Mouse (Mus musculus) limb, embryonic 14.5 days (tissue): ENCODE measurements around the gene Anxa6. TPM values are rescaled to one million over a fixed set of nuclear protein-coding genes. Genes with fewer than 3 reads are reported as not detected.

Experiments
- ATAC-seq: fragments of 200-750 bp; cut with Nextera tagmentation; 2 replicates; pipeline ENCODE4 v1.8.0; 2017; ENCODE audit warnings: low read depth, moderate number of reproducible peaks, moderate TSS enrichment; ENCODE audit not compliant: low FRiP score
- DNase-seq: peaks from one replicate; pipeline ENCODE4 v3.0.0-alpha.2; 2015; ENCODE audit warnings: low spot score
- H3K27ac ChIP-seq: fragments of 300-500 bp; sonication (generic); replicated peaks from 2 replicates; pipeline ENCODE4 v1.5.1; 2014; ENCODE audit warnings: low read depth, mild to moderate bottlenecking, low read length, moderate library complexity, mixed read lengths
- H3K27me3 ChIP-seq: fragments of 300-500 bp; sonication (generic); 2 replicates; pipeline ENCODE4 v1.6.1; 2014; ENCODE audit warnings: low read length, mixed read lengths; ENCODE audit not compliant: control insufficient read depth, insufficient read depth
- H3K36me3 ChIP-seq: fragments of 300-500 bp; sonication (generic); 2 replicates; pipeline ENCODE4 v1.6.1; 2014; ENCODE audit warnings: mild to moderate bottlenecking, low read length, moderate library complexity, mixed read lengths; ENCODE audit not compliant: control insufficient read depth, insufficient read depth
- H3K4me1 ChIP-seq: fragments of 300-500 bp; sonication (generic); 2 replicates; pipeline ENCODE4 v1.6.1; 2014; ENCODE audit warnings: antibody characterized with exemption, low read length, mixed read lengths; ENCODE audit not compliant: control insufficient read depth, insufficient read depth
- H3K4me2 ChIP-seq: fragments of 300-500 bp; sonication (generic); replicated peaks from 2 replicates; pipeline ENCODE4 v1.6.1; 2014; ENCODE audit warnings: low read depth, mild to moderate bottlenecking, low read length, moderate library complexity; ENCODE audit not compliant: severe bottlenecking
- H3K4me3 ChIP-seq: fragments of 300-500 bp; sonication (generic); replicated peaks from 2 replicates; pipeline ENCODE4 v1.5.1; 2014; ENCODE audit warnings: low read length
- H3K9ac ChIP-seq: fragments of 300-500 bp; sonication (generic); 2 replicates; pipeline ENCODE4 v1.6.1; 2014; ENCODE audit warnings: mild to moderate bottlenecking, low read depth, low read length, moderate library complexity; ENCODE audit not compliant: severe bottlenecking
- H3K9me3 ChIP-seq: fragments of 300-500 bp; sonication (generic); 2 replicates; pipeline ENCODE4 v1.6.1; 2016; ENCODE audit warnings: low read length; ENCODE audit not compliant: control insufficient read depth
- POLR2A ChIP-seq: fragments of 200-500 bp; IDR thresholded peaks from 2 replicates; pipeline ENCODE4 v1.8.0; 2012; ENCODE audit warnings: inconsistent platforms, mild to moderate bottlenecking, moderate library complexity, borderline replicate concordance; ENCODE audit not compliant: insufficient read depth, insufficient read length; ENCODE audit errors: extremely low read depth
- WGBS: fragments of 180-500 bp; shearing (Covaris S2); extraction: QIAGEN DNeasy Blood & Tissue Kit; methylation state at CpG from one replicate; pipeline ENCODE4 v1.1.7; 2014; 5-methylcytosine and 5-hydroxymethylcytosine counted together
- polyA plus RNA-seq, 2 experiments: library from polyadenylated mRNA; depleted of rRNA in 1 of 2; stranded (reverse) in 1 of 2; unstranded in 1 of 2; fragments of >200 nt; fragmentation: Nextera tagmentation in 1 of 2; extraction: Ambion mirVana in 1 of 2; gene quantifications; 2 replicates each; pipeline versions ENCODE4 v1.2.1 to v1.2.3; 2012 to 2014

The Anxa6 gene
- polyA plus RNA-seq, 2 experiments, result 281 to 390 TPM

GRCm38 (mm10) chr11:55046600-55046999 lies 13.4 kb upstream of the Anxa6 start:
- DNase-seq, result no peak
- Histone ChIP-seq H3K9ac (no peak overlapping the region), H3K27ac (no peak overlapping the region), H3K36me3 (no peaks in the 10 kb centered on the region), H3K9me3 (no peaks in the 10 kb centered on the region), H3K27me3 (no peaks in the 10 kb centered on the region), H3K4me3 (no peak overlapping the region), H3K4me2 (no peak overlapping the region), H3K4me1 (no peaks in the 10 kb centered on the region)
- WGBS, result 41% methylated on average over 5 of the region's 5 CpGs
- no peak for TF ChIP-seq POLR2A
- no peak for ATAC-seq

GRCm38 (mm10) chr11:55041348-55041747 lies 8.1 kb upstream of the Anxa6 start:
- DNase-seq, result no peak
- WGBS, result 76% methylated on average over 4 of the region's 4 CpGs

GRCm38 (mm10) chr11:55039591-55039990 lies 6.3 kb upstream of the Anxa6 start:
- peak; percentile 54; the same call in 1 of the 2 replicates for ATAC-seq

More at GRCm38 (mm10) chr11:55041348-55041747, 8.1 kb upstream of the Anxa6 start:
- no peaks in the 10 kb centered on the region for H3K36me3 ChIP-seq
- no peak overlapping the region for H3K4me3 ChIP-seq
- ATAC-seq, result no peak
- H3K27ac ChIP-seq, result no peak overlapping the region
- no peak overlapping the region for H3K4me2 ChIP-seq
- no peaks in the 10 kb centered on the region for H3K9me3 ChIP-seq
- H3K9ac ChIP-seq, result no peak overlapping the region
- H3K4me1 ChIP-seq, result no peaks in the 10 kb centered on the region
- no peaks in the 10 kb centered on the region for H3K27me3 ChIP-seq
- TF ChIP-seq POLR2A, result no peak

GRCm38 (mm10) chr11:55036601-55037000 lies 3.4 kb upstream of the Anxa6 start:
- H3K4me2 ChIP-seq, result no peak overlapping the region
- ATAC-seq (no peak), DNase-seq (no peak)
- H3K27me3 ChIP-seq, result no peaks in the 10 kb centered on the region
- WGBS, result 29% methylated on average over 3 of the region's 3 CpGs
- H3K27ac ChIP-seq, result no peak overlapping the region
- no peak for TF ChIP-seq POLR2A
- H3K4me3 ChIP-seq, result no peak overlapping the region
- H3K9me3 ChIP-seq, result no peaks in the 10 kb centered on the region
- peaks cover 6% of the 10 kb centered on the region for H3K4me1 ChIP-seq
- no peak overlapping the region for H3K9ac ChIP-seq
- no peaks in the 10 kb centered on the region for H3K36me3 ChIP-seq

More at GRCm38 (mm10) chr11:55039591-55039990, 6.3 kb upstream of the Anxa6 start:
- Histone ChIP-seq H3K36me3 (no peaks in the 10 kb centered on the region), H3K4me1 (no peaks in the 10 kb centered on the region), H3K9ac (no peak overlapping the region), H3K4me3 (no peak overlapping the region), H3K4me2 (no peak overlapping the region), H3K27me3 (no peaks in the 10 kb centered on the region), H3K9me3 (no peaks in the 10 kb centered on the region), H3K27ac (no peak overlapping the region)
- TF ChIP-seq POLR2A, result no peak
- DNase-seq, result peak; percentile 86
- 7% methylated on average over 9 of the region's 9 CpGs for WGBS

GRCm38 (mm10) chr11:55032286-55032685 lies 959 bp downstream of the Anxa6 start:
- no peaks in the 10 kb centered on the region for H3K27me3 ChIP-seq
- H3K27ac ChIP-seq, result peak overlapping the region; percentile 82
- 13% methylated on average over 5 of the region's 5 CpGs for WGBS
- peak overlapping the region; percentile 82 for H3K9ac ChIP-seq
- 0 out of 2 replicates have a peak, but pooled peaks cover 3% of the 10 kb centered on the region for H3K36me3 ChIP-seq
- no peaks in the 10 kb centered on the region for H3K9me3 ChIP-seq
- peak overlapping the region; percentile 86 for H3K4me2 ChIP-seq
- H3K4me1 ChIP-seq, result peaks cover 36% of the 10 kb centered on the region
- ATAC-seq (no peak), DNase-seq (peak; percentile 25)
- H3K4me3 ChIP-seq, result peak overlapping the region; percentile 90
- no peak for TF ChIP-seq POLR2A

- Histone ChIP-seq H3K36me3 (0 out of 2 replicates have a peak, but pooled peaks cover 3% of the 10 kb centered on the region), H3K9ac (peak overlapping the region; percentile 82), H3K27me3 (no peaks in the 10 kb centered on the region), H3K4me2 (peak overlapping the region; percentile 86), H3K27ac (peak overlapping the region; percentile 67), H3K4me3 (peak overlapping the region; percentile 90), H3K9me3 (no peaks in the 10 kb centered on the region), H3K4me1 (peaks cover 40% of the 10 kb centered on the region)
- DNase-seq (peak; percentile 44), ATAC-seq (peak; percentile 45; the same call in 1 of the 2 replicates)
- TF ChIP-seq POLR2A, result no peak
- WGBS, result 15% methylated on average over 1 of the region's 4 CpGs
Measured at GRCm38 (mm10) chr11:55031991-55032280, 1.3 kb downstream of the Anxa6 start.
